Mouse (Mus musculus) heart, adult 11 months (tissue): ENCODE results near the gene Adamts20.

Source experiments
- DNase-seq: peaks from one replicate; pipeline ENCODE4 v3.0.0; 2022

Adamts20 gene

GRCm38 (mm10) chr15:94242133-94242532 is 223.1 kb downstream of the Adamts20 start:
- DNase-seq, result no peak

- DNase-seq, result no peak
These were observed 225.6 kb downstream of the Adamts20 start for GRCm38 (mm10) chr15:94239637-94240036.

GRCm38 (mm10) chr15:94239127-94239526 is 226.1 kb downstream of the Adamts20 start:
- no peak for DNase-seq

GRCm38 (mm10) chr15:94238058-94238876 is 227.0 kb downstream of the Adamts20 start:
- peak; percentile 84 for DNase-seq

GRCm38 (mm10) chr15:94236726-94237125 is 228.5 kb downstream of the Adamts20 start:
- no peak for DNase-seq

- DNase-seq, result no peak
These were observed 229.1 kb downstream of the Adamts20 start for GRCm38 (mm10) chr15:94236121-94236520.

- peak; percentile 89 for DNase-seq
These were observed 230.0 kb downstream of the Adamts20 start for GRCm38 (mm10) chr15:94235190-94235589.

GRCm38 (mm10) chr15:94231246-94231645 is 234.0 kb downstream of the Adamts20 start:
- DNase-seq, result no peak

GRCm38 (mm10) chr15:94227388-94227787 is 237.8 kb downstream of the Adamts20 start:
- peak; percentile 92 for DNase-seq

- peak; percentile 91 for DNase-seq
These were observed 242.1 kb downstream of the Adamts20 start for GRCm38 (mm10) chr15:94223101-94223500.

GRCm38 (mm10) chr15:94220686-94221085 is 244.5 kb downstream of the Adamts20 start:
- DNase-seq, result peak; percentile 90
